Mouse (Mus musculus) myocyte (in vitro differentiated cells): Measurements from ENCODE around the gene 4930550C14Rik. TPM values are rescaled to one million over a fixed set of nuclear protein-coding genes. Genes with fewer than 3 reads are reported as not detected.

Source experiments
- H3K27me3 ChIP-seq: one replicate; pipeline ENCODE4 v1.6.1; 2011; ENCODE audit not compliant: control insufficient read depth, insufficient read depth, insufficient read length
- H3K36me3 ChIP-seq: one replicate; pipeline ENCODE4 v1.6.1; 2011; ENCODE audit not compliant: control insufficient read depth, insufficient read depth
- H3K4me2 ChIP-seq: one replicate; pipeline ENCODE4 v1.6.1; 2011; ENCODE audit warnings: low read depth, control low read depth
- H3K4me3 ChIP-seq: one replicate; pipeline ENCODE4 v1.5.1; 2011; ENCODE audit warnings: mild to moderate bottlenecking, control low read depth, moderate library complexity
- H3K79me2 ChIP-seq: one replicate; pipeline ENCODE4 v1.6.1; 2011; ENCODE audit not compliant: control insufficient read depth, insufficient read depth
- H3ac ChIP-seq: one replicate; pipeline ENCODE4 v1.6.1; 2011; ENCODE audit not compliant: control insufficient read depth, insufficient read length
- CEBPB ChIP-seq: IDR thresholded peaks from 2 replicates; pipeline ENCODE4 v1.6.1; 2011; ENCODE audit warnings: mild to moderate bottlenecking, moderate library complexity; ENCODE audit not compliant: poor library complexity, insufficient read depth, severe bottlenecking
- E2F4 ChIP-seq: IDR thresholded peaks from one replicate; pipeline ENCODE4 v1.6.1; 2011; ENCODE audit warnings: mild to moderate bottlenecking, control low read depth, moderate library complexity; ENCODE audit not compliant: insufficient read depth
- MAX ChIP-seq: IDR thresholded peaks from one replicate; pipeline ENCODE4 v1.6.1; 2011; ENCODE audit warnings: low read depth, mild to moderate bottlenecking, control low read depth
- MYOD1 ChIP-seq, 3 experiments: IDR thresholded peaks; one replicate each; pipeline ENCODE4 v1.6.1; 2011; ENCODE audit warnings: control low read depth in 2 of 3, low read depth in 2 of 3, mild to moderate bottlenecking in 2 of 3, moderate library complexity in 1 of 3; ENCODE audit not compliant: insufficient read length in 2 of 3, control insufficient read depth in 1 of 3
- MYOG ChIP-seq, 3 experiments: IDR thresholded peaks; one replicate each; pipeline ENCODE4 v1.6.1; 2011; ENCODE audit warnings: control low read depth in 2 of 3, low read depth in 2 of 3, mild to moderate bottlenecking in 2 of 3; ENCODE audit not compliant: insufficient read length in 2 of 3, control insufficient read depth in 1 of 3, insufficient read depth in 1 of 3
- POLR2A ChIP-seq: IDR thresholded peaks from one replicate; pipeline ENCODE4 v1.6.1; 2011; ENCODE audit warnings: low read depth, mild to moderate bottlenecking, control low read depth, moderate library complexity; ENCODE audit not compliant: insufficient read length
- POLR2AphosphoS2 ChIP-seq: IDR thresholded peaks from one replicate; pipeline ENCODE4 v1.6.1; 2011; ENCODE audit warnings: low read depth, control low read depth; ENCODE audit not compliant: insufficient read length
- REST ChIP-seq: IDR thresholded peaks from one replicate; pipeline ENCODE4 v1.6.1; 2011; ENCODE audit warnings: mild to moderate bottlenecking, control low read depth, moderate library complexity; ENCODE audit not compliant: insufficient read depth, insufficient read length
- SRF ChIP-seq: IDR thresholded peaks from one replicate; pipeline ENCODE4 v1.6.1; 2011; ENCODE audit warnings: low read depth; ENCODE audit not compliant: control insufficient read depth, insufficient read length
- TCF12 ChIP-seq: IDR thresholded peaks from one replicate; pipeline ENCODE4 v1.6.1; 2011; ENCODE audit warnings: mild to moderate bottlenecking, control low read depth; ENCODE audit not compliant: poor library complexity, insufficient read depth, severe bottlenecking
- TCF3 ChIP-seq: IDR thresholded peaks from one replicate; pipeline ENCODE4 v1.6.1; 2011; ENCODE audit warnings: low read depth, control low read depth; ENCODE audit not compliant: insufficient read length
- USF1 ChIP-seq: IDR thresholded peaks from one replicate; pipeline ENCODE4 v1.6.1; 2011; ENCODE audit warnings: low read depth, mild to moderate bottlenecking, control low read depth, moderate library complexity
- polyA plus RNA-seq: library from polyadenylated mRNA; unstranded; fragments of >200 nt; fragmentation: generic; extraction: Trizol; gene quantifications from one replicate; pipeline ENCODE4 v1.2.1, GENCODE M21; 2012; ENCODE audit warnings: missing spikeins

The 4930550C14Rik gene
- polyA plus RNA-seq, 1 experiment, result 0.59 TPM

DNA sequence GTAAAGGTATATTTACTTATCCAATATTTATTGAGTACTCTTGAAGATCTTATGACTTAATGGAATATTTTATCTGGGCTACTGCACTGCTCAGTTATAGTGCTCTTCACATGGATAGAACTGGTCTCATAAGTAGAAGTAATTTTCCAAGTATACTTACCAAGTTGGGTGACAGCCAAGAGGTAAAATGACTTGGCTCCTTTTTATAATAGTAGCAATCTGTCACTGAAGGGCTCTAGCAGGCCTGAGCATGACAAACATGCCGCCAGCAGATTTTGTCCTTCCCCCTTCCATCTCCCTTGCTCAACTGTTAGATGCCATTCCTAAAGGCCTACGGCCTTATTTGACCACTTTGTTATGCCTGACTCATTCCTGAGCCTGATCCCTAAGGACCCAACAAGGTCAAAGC, 6.8 kb downstream of the 4930550C14Rik start:
- Histone ChIP-seq H3ac (no peak overlapping the region), H3K79me2 (no peaks in the 10 kb centered on the region), H3K4me2 (no peak overlapping the region), H3K36me3 (no peaks in the 10 kb centered on the region), H3K27me3 (no peaks in the 10 kb centered on the region), H3K4me3 (no peak overlapping the region)
- TF ChIP-seq MYOG (IDR thresholded peaks at IDR 0.05; ENCODE audit: control insufficient read depth in 1 of 3, insufficient read depth in 1 of 3, insufficient read length in 2 of 3, low read depth in 2 of 3), result no peak
- no peak for TF ChIP-seq REST
- TF ChIP-seq MYOD1 (IDR thresholded peaks at IDR 0.05; ENCODE audit: control insufficient read depth in 1 of 3, insufficient read length in 2 of 3, low read depth in 2 of 3), result no peak
- TF ChIP-seq CEBPB, result no peak
- TF ChIP-seq POLR2AphosphoS2, result no peak
- no peak for TF ChIP-seq SRF
- TF ChIP-seq TCF3, result no peak
- no peak for TF ChIP-seq MAX
- no peak for TF ChIP-seq E2F4

DNA sequence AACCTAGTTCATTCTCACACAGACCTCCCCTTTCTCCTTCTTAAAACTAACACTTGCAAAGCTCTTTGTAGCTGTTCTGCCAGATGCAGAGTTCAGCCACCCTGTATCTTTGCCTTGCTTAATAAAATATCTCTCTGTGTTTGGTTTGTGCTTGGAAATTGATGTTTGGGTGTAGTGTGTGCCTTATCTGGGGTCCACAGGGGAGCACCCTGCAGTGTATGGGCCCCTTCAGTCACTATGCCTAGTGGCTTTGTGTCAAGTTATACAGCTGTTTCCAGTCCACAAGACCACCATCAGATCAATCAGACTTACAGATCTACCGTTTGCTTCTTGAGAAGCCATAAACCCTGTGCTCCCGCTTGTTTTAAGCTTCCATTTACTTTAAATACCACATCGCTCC, 7.3 kb downstream of the 4930550C14Rik start:
- no peak for TF ChIP-seq USF1
- no peak for TF ChIP-seq E2F4
- TF ChIP-seq MYOD1 (IDR thresholded peaks at IDR 0.05; ENCODE audit: control insufficient read depth in 1 of 3, insufficient read length in 2 of 3, low read depth in 2 of 3), result no peak
- no peak for TF ChIP-seq POLR2AphosphoS2
- no peak for TF ChIP-seq MAX
- TF ChIP-seq POLR2A, result no peak
- TF ChIP-seq TCF12, result no peak
- TF ChIP-seq TCF3, result no peak
- no peak for TF ChIP-seq CEBPB
- TF ChIP-seq SRF, result no peak
- TF ChIP-seq MYOG (IDR thresholded peaks at IDR 0.05; ENCODE audit: control insufficient read depth in 1 of 3, insufficient read depth in 1 of 3, insufficient read length in 2 of 3, low read depth in 2 of 3), result no peak
- no peak for TF ChIP-seq REST

GRCm38 (mm10) chr9:53422133-53422896, 20.2 kb downstream of the 4930550C14Rik start:
- no peaks in the 10 kb centered on the region for H3K79me2 ChIP-seq
- no peak overlapping the region for H3K4me3 ChIP-seq
- no peaks in the 10 kb centered on the region for H3K36me3 ChIP-seq
- TF ChIP-seq POLR2A (no peak), MAX (no peak), USF1 (no peak), MYOD1 (IDR thresholded peaks at IDR 0.05; ENCODE audit: control insufficient read depth in 1 of 3, insufficient read length in 2 of 3, low read depth in 2 of 3) (no peak), CEBPB (no peak), POLR2AphosphoS2 (no peak), TCF12 (no peak), MYOG (IDR thresholded peaks at IDR 0.05; ENCODE audit: control insufficient read depth in 1 of 3, insufficient read depth in 1 of 3, insufficient read length in 2 of 3, low read depth in 2 of 3) (no peak), E2F4 (no peak), TCF3 (no peak), REST (no peak), SRF (no peak)
- no peaks in the 10 kb centered on the region for H3K27me3 ChIP-seq
- H3ac ChIP-seq, result no peak overlapping the region
- H3K4me2 ChIP-seq, result no peak overlapping the region

More for the DNA sequence above, 7.3 kb downstream of the 4930550C14Rik start:
- H3K36me3 ChIP-seq, result no peaks in the 10 kb centered on the region
- no peaks in the 10 kb centered on the region for H3K27me3 ChIP-seq
- H3K4me3 ChIP-seq, result no peak overlapping the region
- H3ac ChIP-seq, result no peak overlapping the region
- no peaks in the 10 kb centered on the region for H3K79me2 ChIP-seq
- no peak overlapping the region for H3K4me2 ChIP-seq

DNA sequence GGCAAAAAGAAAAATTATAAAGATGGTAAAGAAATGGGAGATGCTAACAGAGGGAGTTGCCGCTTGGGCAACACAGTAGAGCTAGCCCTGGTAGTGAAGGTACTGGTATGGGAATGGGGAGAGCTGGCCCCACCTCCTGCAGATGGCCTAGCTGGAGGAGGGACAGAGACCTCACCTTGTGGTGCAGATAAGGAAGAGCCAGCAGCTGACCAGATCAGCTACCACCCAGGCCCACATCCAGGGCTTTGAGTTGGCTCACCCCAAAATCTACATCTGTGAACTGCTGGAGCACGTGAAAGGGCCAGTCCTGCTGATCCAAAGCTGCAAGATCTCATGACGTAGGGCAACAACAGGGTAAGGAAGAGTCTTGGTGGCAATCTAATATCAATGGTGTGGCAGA, 24.6 kb downstream of the 4930550C14Rik start:
- Histone ChIP-seq H3K27me3 (no peaks in the 10 kb centered on the region), H3ac (no peak overlapping the region), H3K4me3 (no peak overlapping the region), H3K4me2 (peak overlapping the region; percentile 50), H3K36me3 (no peaks in the 10 kb centered on the region), H3K79me2 (no peaks in the 10 kb centered on the region)
- TF ChIP-seq POLR2A (no peak), SRF (no peak), MAX (no peak), MYOG (IDR thresholded peaks at IDR 0.05; ENCODE audit: control insufficient read depth in 1 of 3, insufficient read depth in 1 of 3, insufficient read length in 2 of 3, low read depth in 2 of 3) (peak in 1 of 3 experiments; percentile 25), CEBPB (no peak), MYOD1 (IDR thresholded peaks at IDR 0.05; ENCODE audit: control insufficient read depth in 1 of 3, insufficient read length in 2 of 3, low read depth in 2 of 3) (peak in 1 of 3 experiments; percentile 8), USF1 (no peak), TCF3 (no peak), POLR2AphosphoS2 (no peak)
